Mouse (Mus musculus): Measurements from ENCODE around the gene Lpp. TPM values are rescaled to one million over a fixed set of nuclear protein-coding genes. Genes with fewer than 3 reads are reported as not detected.

Gene Lpp
- polyA plus RNA-seq, 1 experiment from 2014 or later, result 107 TPM

DNA sequence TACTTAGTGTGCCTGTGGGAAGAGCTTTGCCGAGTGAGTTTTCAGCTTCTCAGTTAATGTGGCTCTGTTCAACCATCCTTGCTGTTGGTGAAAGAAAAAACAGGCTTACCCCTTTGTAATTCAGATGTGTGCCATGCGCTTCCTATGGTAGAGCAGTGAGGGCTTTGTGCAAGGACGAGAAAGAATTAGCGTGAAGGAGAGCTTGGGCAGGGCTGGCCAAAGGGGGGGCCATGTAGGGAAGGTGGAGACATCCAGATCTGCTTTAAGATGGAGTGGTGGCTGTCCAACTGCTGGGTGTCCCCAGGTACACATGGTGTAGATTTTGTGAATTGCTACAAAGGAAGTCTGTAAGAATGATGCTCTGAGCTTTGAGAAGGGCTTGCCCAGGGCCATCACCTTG lies 29.9 kb downstream of the Lpp start:
- no peak for ATAC-seq (ENCODE audit: insufficient number of reproducible peaks, insufficient read depth, low FRiP score, low read depth)
- no peaks in the 10 kb centered on the region for H3K9me3 ChIP-seq (ENCODE audit: control insufficient read depth, low read depth, low read length)
- no peak overlapping the region for H3K4me2 ChIP-seq (replicated peaks; ENCODE audit: low read depth, low read length)
- H3K36me3 ChIP-seq (ENCODE audit: control insufficient read depth, insufficient read depth, low read length), result no peaks in the 10 kb centered on the region
- 75% methylated on average over 4 of the region's 4 CpGs for WGBS
- 0 out of 2 replicates have a peak, but pooled peaks cover 5% of the 10 kb centered on the region for H3K4me1 ChIP-seq (ENCODE audit: control insufficient read depth, insufficient read depth, low read length)
- no peak overlapping the region for H3K9ac ChIP-seq (replicated peaks; ENCODE audit: low read depth, low read length)
- no peak overlapping the region for H3K27ac ChIP-seq (ENCODE audit: low read length)
- no peaks in the 10 kb centered on the region for H3K27me3 ChIP-seq (ENCODE audit: control insufficient read depth, insufficient read depth, low read length)
- H3K4me3 ChIP-seq (ENCODE audit: low read depth, low read length), result no peak overlapping the region

DNA sequence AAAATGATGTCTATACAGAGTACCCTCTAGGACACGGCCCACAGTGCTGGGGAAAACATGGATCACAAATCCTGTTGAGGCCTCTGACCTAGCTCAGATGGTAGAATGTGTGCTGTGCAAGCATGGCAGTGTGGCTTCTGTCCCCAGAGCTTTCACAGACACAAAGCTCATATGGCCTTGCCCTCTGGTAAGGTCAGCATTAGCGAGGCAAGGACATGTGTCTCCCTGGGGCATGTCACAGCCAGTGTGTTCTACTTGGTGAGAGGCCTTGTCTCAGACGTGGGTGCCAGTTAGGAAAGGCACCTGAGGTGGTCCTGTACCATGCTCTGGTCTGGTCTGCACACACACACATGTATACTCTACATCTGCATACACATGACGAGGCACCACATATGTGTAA lies 30.4 kb downstream of the Lpp start:
- Histone ChIP-seq H3K9ac (replicated peaks; ENCODE audit: low read depth, low read length) (no peak overlapping the region), H3K36me3 (ENCODE audit: control insufficient read depth, insufficient read depth, low read length) (no peaks in the 10 kb centered on the region), H3K4me1 (ENCODE audit: control insufficient read depth, insufficient read depth, low read length) (0 out of 2 replicates have a peak, but pooled peaks cover 9% of the 10 kb centered on the region), H3K27ac (ENCODE audit: low read length) (no peak overlapping the region), H3K27me3 (ENCODE audit: control insufficient read depth, insufficient read depth, low read length) (no peaks in the 10 kb centered on the region), H3K4me3 (ENCODE audit: low read depth, low read length) (no peak overlapping the region), H3K4me2 (replicated peaks; ENCODE audit: low read depth, low read length) (no peak overlapping the region), H3K9me3 (ENCODE audit: control insufficient read depth, low read depth, low read length) (no peaks in the 10 kb centered on the region)
- 67% methylated on average over 4 of the region's 4 CpGs for WGBS
- ATAC-seq (ENCODE audit: insufficient number of reproducible peaks, insufficient read depth, low FRiP score, low read depth), result no peak

DNA sequence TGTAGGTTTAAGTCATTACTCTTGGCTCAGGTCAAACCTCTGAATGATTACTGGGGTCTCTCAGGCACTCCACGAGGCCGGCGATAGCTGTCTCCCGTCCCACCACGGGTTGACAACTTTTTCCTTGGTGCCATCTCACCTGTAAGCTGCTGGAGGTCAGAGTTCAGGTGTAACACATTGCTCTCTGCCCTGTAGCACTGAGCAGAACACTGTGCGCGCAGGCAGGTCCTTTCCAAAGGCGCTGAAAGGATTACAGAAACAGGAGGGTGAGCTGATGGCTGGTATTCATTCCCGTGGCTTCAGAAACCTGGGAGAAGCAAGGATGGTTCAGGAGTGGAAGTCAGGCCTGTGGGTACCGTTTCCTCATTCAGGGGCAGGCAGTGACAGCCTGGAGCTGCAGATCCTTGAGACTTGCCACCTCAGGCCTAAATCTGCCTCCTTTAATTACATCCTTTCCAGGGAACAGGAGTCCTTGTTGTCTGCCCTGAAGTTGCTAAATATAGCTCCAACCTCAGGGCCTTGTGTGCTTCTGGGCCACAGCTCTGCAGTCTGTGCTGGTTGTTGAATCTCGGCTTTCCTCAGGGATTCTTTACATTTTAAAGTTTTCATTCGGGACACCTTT lies 31.2 kb downstream of the Lpp start:
- no peaks in the 10 kb centered on the region for H3K36me3 ChIP-seq (ENCODE audit: control insufficient read depth, insufficient read depth, low read length)
- no peak overlapping the region for H3K27ac ChIP-seq (ENCODE audit: low read length)
- H3K4me1 ChIP-seq (ENCODE audit: control insufficient read depth, insufficient read depth, low read length), result 0 out of 2 replicates have a peak, but pooled peaks cover 9% of the 10 kb centered on the region
- 64% methylated on average over 12 of the region's 12 CpGs for WGBS
- no peaks in the 10 kb centered on the region for H3K27me3 ChIP-seq (ENCODE audit: control insufficient read depth, insufficient read depth, low read length)
- H3K9ac ChIP-seq (replicated peaks; ENCODE audit: low read depth, low read length), result no peak overlapping the region
- H3K9me3 ChIP-seq (ENCODE audit: control insufficient read depth, low read depth, low read length), result no peaks in the 10 kb centered on the region
- 0 out of 2 replicates have a peak, but pooled peaks have one; percentile 37 for ATAC-seq (ENCODE audit: insufficient number of reproducible peaks, insufficient read depth, low FRiP score, low read depth)
- H3K4me3 ChIP-seq (ENCODE audit: low read depth, low read length), result no peak overlapping the region
- H3K4me2 ChIP-seq (replicated peaks; ENCODE audit: low read depth, low read length), result no peak overlapping the region

DNA sequence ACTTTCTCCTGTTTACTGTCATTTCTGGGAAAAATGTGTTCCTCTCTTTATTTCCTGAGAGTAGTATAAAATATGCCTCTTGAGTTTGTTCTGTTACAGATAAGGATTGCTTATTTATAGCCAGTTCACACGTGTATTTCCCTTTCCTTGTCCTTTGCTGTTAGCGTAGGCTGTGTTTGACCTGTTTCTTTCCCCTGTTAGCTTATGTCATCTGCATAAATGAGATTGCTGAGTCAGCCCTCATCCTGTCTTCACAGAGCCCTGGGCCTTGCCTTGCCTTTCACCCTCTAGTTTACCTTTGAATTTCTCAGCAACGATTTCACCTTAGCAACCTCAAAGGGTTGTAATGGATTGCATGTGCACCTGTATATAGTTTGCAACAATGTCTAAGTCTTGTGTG lies 32.5 kb downstream of the Lpp start:
- ATAC-seq (ENCODE audit: insufficient number of reproducible peaks, insufficient read depth, low FRiP score, low read depth), result no peak
- WGBS, result 44% methylated on average over 3 of the region's 3 CpGs
- H3K27me3 ChIP-seq (ENCODE audit: control insufficient read depth, insufficient read depth, low read length), result no peaks in the 10 kb centered on the region

DNA sequence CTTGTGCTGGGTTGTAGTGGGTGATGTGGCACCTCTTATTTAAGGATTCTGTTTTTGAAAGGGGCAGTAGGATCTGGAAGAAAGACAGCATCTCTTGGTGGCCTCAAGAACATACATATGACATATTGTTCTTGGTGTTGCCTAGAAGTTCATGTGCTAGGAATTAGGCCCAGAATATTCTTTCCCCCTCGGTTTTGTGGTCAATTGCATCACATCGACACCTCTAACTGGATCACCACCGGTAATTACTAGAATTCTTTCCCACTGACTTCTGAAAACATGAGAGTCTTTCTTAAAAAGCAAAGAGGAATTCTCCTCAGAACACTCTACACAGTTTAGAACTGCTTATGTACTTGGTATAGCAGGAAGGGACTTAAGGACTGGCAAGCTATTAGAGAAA lies 34.3 kb downstream of the Lpp start:
- 94% methylated on average over 3 of the region's 3 CpGs for WGBS
- Histone ChIP-seq H3K4me3 (ENCODE audit: low read depth, low read length) (no peak overlapping the region), H3K36me3 (ENCODE audit: control insufficient read depth, insufficient read depth, low read length) (no peaks in the 10 kb centered on the region), H3K27me3 (ENCODE audit: control insufficient read depth, insufficient read depth, low read length) (no peaks in the 10 kb centered on the region), H3K4me1 (ENCODE audit: control insufficient read depth, insufficient read depth, low read length) (0 out of 2 replicates have a peak, but pooled peaks cover 6% of the 10 kb centered on the region), H3K4me2 (replicated peaks; ENCODE audit: low read depth, low read length) (no peak overlapping the region), H3K27ac (ENCODE audit: low read length) (no peak overlapping the region), H3K9ac (replicated peaks; ENCODE audit: low read depth, low read length) (no peak overlapping the region), H3K9me3 (ENCODE audit: control insufficient read depth, low read depth, low read length) (no peaks in the 10 kb centered on the region)
- ATAC-seq (ENCODE audit: insufficient number of reproducible peaks, insufficient read depth, low FRiP score, low read depth), result no peak

More for the DNA sequence above, 32.5 kb downstream of the Lpp start:
- Histone ChIP-seq H3K4me3 (ENCODE audit: low read depth, low read length) (no peak overlapping the region), H3K9me3 (ENCODE audit: control insufficient read depth, low read depth, low read length) (no peaks in the 10 kb centered on the region), H3K36me3 (ENCODE audit: control insufficient read depth, insufficient read depth, low read length) (no peaks in the 10 kb centered on the region), H3K9ac (replicated peaks; ENCODE audit: low read depth, low read length) (no peak overlapping the region), H3K4me1 (ENCODE audit: control insufficient read depth, insufficient read depth, low read length) (0 out of 2 replicates have a peak, but pooled peaks cover 9% of the 10 kb centered on the region), H3K27ac (ENCODE audit: low read length) (no peak overlapping the region), H3K4me2 (replicated peaks; ENCODE audit: low read depth, low read length) (no peak overlapping the region)

DNA sequence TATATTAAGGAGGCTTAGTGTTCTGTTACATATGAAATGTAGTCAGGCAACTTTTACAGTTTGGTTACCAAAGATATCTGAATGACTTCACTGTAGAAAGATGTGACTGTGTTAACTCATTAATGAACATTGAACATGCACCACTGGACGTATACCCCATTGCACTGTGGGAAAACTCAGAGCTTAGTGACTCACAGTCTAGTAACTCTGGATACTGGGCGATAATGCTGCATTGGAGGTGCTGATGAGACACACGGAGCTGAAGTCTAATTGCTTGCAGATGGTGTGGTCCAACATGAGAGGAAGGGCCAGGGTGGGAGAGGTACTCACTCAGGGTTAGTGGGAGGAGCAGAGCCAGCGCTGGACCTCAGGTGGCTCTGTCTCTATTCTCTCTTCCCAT lies 34.7 kb downstream of the Lpp start:
- no peaks in the 10 kb centered on the region for H3K9me3 ChIP-seq (ENCODE audit: control insufficient read depth, low read depth, low read length)
- no peak for ATAC-seq (ENCODE audit: insufficient number of reproducible peaks, insufficient read depth, low FRiP score, low read depth)
- H3K27ac ChIP-seq (ENCODE audit: low read length), result no peak overlapping the region
- H3K4me1 ChIP-seq (ENCODE audit: control insufficient read depth, insufficient read depth, low read length), result 0 out of 2 replicates have a peak, but pooled peaks cover 6% of the 10 kb centered on the region
- no peaks in the 10 kb centered on the region for H3K27me3 ChIP-seq (ENCODE audit: control insufficient read depth, insufficient read depth, low read length)
- 63% methylated on average over 4 of the region's 4 CpGs for WGBS
- H3K9ac ChIP-seq (replicated peaks; ENCODE audit: low read depth, low read length), result no peak overlapping the region
- H3K4me2 ChIP-seq (replicated peaks; ENCODE audit: low read depth, low read length), result no peak overlapping the region
- no peak overlapping the region for H3K4me3 ChIP-seq (ENCODE audit: low read depth, low read length)
- no peaks in the 10 kb centered on the region for H3K36me3 ChIP-seq (ENCODE audit: control insufficient read depth, insufficient read depth, low read length)

DNA sequence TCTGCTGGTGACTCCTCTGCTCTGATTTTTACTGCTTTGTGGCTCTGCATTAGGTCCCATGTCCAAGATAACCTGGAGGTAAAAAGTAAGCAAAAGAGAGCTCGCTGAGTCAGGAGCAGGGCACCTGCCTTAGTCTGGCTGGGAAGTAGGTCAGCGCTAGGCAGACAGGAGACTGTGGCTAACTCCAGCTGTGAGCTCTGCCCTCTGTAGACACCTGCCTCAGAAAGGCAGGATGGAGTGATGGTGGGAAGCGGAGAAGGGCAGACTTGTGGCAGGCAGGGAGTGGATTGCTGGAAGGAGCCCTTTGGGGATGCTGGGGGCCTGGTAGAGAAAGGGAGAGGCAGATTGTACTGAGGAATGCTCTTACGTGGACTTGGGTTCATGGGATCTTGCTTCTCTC lies 35.4 kb downstream of the Lpp start:
- Histone ChIP-seq H3K9me3 (ENCODE audit: control insufficient read depth, low read depth, low read length) (no peaks in the 10 kb centered on the region), H3K27me3 (ENCODE audit: control insufficient read depth, insufficient read depth, low read length) (no peaks in the 10 kb centered on the region), H3K4me2 (replicated peaks; ENCODE audit: low read depth, low read length) (no peak overlapping the region), H3K4me3 (ENCODE audit: low read depth, low read length) (no peak overlapping the region), H3K36me3 (ENCODE audit: control insufficient read depth, insufficient read depth, low read length) (no peaks in the 10 kb centered on the region), H3K27ac (ENCODE audit: low read length) (no peak overlapping the region), H3K4me1 (ENCODE audit: control insufficient read depth, insufficient read depth, low read length) (0 out of 2 replicates have a peak, but pooled peaks cover 6% of the 10 kb centered on the region), H3K9ac (replicated peaks; ENCODE audit: low read depth, low read length) (no peak overlapping the region)
- 73% methylated on average over 4 of the region's 4 CpGs for WGBS
- ATAC-seq (ENCODE audit: insufficient number of reproducible peaks, insufficient read depth, low FRiP score, low read depth), result no peak

DNA sequence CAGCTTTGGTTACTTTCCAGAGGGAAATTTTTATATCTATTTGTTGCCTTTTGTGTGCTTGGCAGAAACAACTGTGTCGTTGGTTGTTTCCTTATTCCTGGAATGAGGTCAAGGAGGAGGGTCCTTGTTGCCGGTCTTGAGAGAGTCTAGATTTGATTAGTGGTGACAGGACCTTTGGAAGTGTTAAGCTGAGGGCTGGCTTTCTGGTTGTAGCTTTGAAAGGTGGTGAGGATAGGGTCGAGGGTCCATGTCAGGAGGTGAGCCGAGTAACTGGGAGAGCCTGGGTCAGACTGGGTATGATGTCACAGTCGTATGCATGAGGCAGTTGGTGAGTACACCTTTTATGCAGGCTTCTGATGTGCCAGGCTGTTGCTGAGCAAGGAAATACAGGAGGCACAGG lies 36.4 kb downstream of the Lpp start:
- WGBS, result 54% methylated on average over 5 of the region's 5 CpGs

DNA sequence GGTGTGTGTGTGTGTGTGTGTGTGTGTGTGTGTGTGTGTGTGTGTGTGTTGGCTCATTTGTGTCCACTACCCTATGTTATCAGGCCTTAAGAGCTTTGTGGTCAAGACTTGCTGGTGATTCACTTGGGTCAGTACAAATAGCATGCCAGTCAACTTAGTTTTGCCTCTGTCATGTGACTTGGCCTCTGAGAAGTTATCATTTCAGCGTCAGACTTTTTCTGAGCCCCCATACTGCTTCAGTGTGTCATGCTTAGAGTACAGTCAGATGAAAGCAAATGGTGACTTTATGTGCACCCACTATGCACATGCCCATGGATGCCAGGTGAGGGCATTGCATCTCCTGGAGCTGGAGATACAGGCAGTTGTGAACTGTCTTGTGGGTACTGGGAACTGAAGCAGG lies 38.5 kb downstream of the Lpp start:
- no peaks in the 10 kb centered on the region for H3K36me3 ChIP-seq (ENCODE audit: control insufficient read depth, insufficient read depth, low read length)
- no peak overlapping the region for H3K4me2 ChIP-seq (replicated peaks; ENCODE audit: low read depth, low read length)
- no peak overlapping the region for H3K27ac ChIP-seq (ENCODE audit: low read length)
- H3K9ac ChIP-seq (replicated peaks; ENCODE audit: low read depth, low read length), result no peak overlapping the region
- no peaks in the 10 kb centered on the region for H3K9me3 ChIP-seq (ENCODE audit: control insufficient read depth, low read depth, low read length)
- H3K4me1 ChIP-seq (ENCODE audit: control insufficient read depth, insufficient read depth, low read length), result peaks cover 22% of the 10 kb centered on the region
- H3K27me3 ChIP-seq (ENCODE audit: control insufficient read depth, insufficient read depth, low read length), result no peaks in the 10 kb centered on the region
- ATAC-seq (ENCODE audit: insufficient number of reproducible peaks, insufficient read depth, low FRiP score, low read depth), result no peak
- WGBS, result 98% methylated on average over 1 of the region's 1 CpGs
- H3K4me3 ChIP-seq (ENCODE audit: low read depth, low read length), result no peak overlapping the region

More for the DNA sequence above, 36.4 kb downstream of the Lpp start:
- Histone ChIP-seq H3K4me3 (ENCODE audit: low read depth, low read length) (no peak overlapping the region), H3K4me2 (replicated peaks; ENCODE audit: low read depth, low read length) (no peak overlapping the region), H3K27ac (ENCODE audit: low read length) (no peak overlapping the region), H3K9ac (replicated peaks; ENCODE audit: low read depth, low read length) (no peak overlapping the region), H3K36me3 (ENCODE audit: control insufficient read depth, insufficient read depth, low read length) (no peaks in the 10 kb centered on the region), H3K27me3 (ENCODE audit: control insufficient read depth, insufficient read depth, low read length) (no peaks in the 10 kb centered on the region), H3K9me3 (ENCODE audit: control insufficient read depth, low read depth, low read length) (no peaks in the 10 kb centered on the region), H3K4me1 (ENCODE audit: control insufficient read depth, insufficient read depth, low read length) (peaks cover 14% of the 10 kb centered on the region)
- ATAC-seq (ENCODE audit: insufficient number of reproducible peaks, insufficient read depth, low FRiP score, low read depth), result no peak
